Mouse (Mus musculus) lung, embryonic 14.5 days (tissue): ENCODE data around the gene Itgax. TPM values are rescaled to one million over a fixed set of nuclear protein-coding genes. Genes with fewer than 3 reads are reported as not detected.
"Not testable (repeated sequence)": the region's sequence is repeated elsewhere in the genome, so short reads cannot be mapped to it uniquely, and the experiment has no call there.

Experiments used
- ATAC-seq: fragments of 200-750 bp; cut with Nextera tagmentation; 2 replicates; pipeline ENCODE4 v1.8.0; 2017; ENCODE audit warnings: mild to moderate bottlenecking, moderate TSS enrichment, moderate library complexity; ENCODE audit not compliant: insufficient read depth
- DNase-seq: peaks from one replicate; pipeline ENCODE4 v3.0.0-alpha.2; 2015
- H3K27ac ChIP-seq: fragments of 300-500 bp; sonication (generic); 2 replicates; pipeline ENCODE4 v1.5.1; 2014; ENCODE audit warnings: low read depth, mild to moderate bottlenecking, moderate library complexity
- H3K27me3 ChIP-seq: fragments of 300-500 bp; sonication (generic); 2 replicates; pipeline ENCODE4 v1.6.1; 2014; ENCODE audit warnings: low read length, control low read depth; ENCODE audit not compliant: insufficient read depth
- H3K36me3 ChIP-seq: fragments of 300-500 bp; sonication (generic); 2 replicates; pipeline ENCODE4 v1.6.1; 2014; ENCODE audit warnings: control low read depth; ENCODE audit not compliant: insufficient read depth
- H3K4me1 ChIP-seq: fragments of 300-500 bp; sonication (generic); 2 replicates; pipeline ENCODE4 v1.6.1; 2014; ENCODE audit warnings: antibody characterized with exemption, control low read depth; ENCODE audit not compliant: insufficient read depth
- H3K4me2 ChIP-seq: fragments of 300-500 bp; sonication (generic); 2 replicates; pipeline ENCODE4 v1.6.1; 2014; ENCODE audit warnings: mild to moderate bottlenecking
- H3K4me3 ChIP-seq: fragments of 300-500 bp; sonication (generic); 2 replicates; pipeline ENCODE4 v1.5.1; 2014; ENCODE audit warnings: low read depth, low read length
- H3K9ac ChIP-seq: fragments of 300-500 bp; sonication (generic); 2 replicates; pipeline ENCODE4 v1.6.1; 2014
- H3K9me3 ChIP-seq: fragments of 300-500 bp; sonication (generic); 2 replicates; pipeline ENCODE4 v1.6.1; 2016; ENCODE audit warnings: low read depth, low read length, control low read depth
- CTCF ChIP-seq: IDR thresholded peaks from 2 replicates; pipeline ENCODE4 v1.5.1; 2016; ENCODE audit warnings: antibody characterized with exemption, low read depth
- WGBS: fragments of 180-500 bp; shearing (Covaris S2); extraction: QIAGEN DNeasy Blood & Tissue Kit; methylation state at CpG from one replicate; pipeline ENCODE4 v1.1.7; 2014; 5-methylcytosine and 5-hydroxymethylcytosine counted together
- polyA plus RNA-seq: library from polyadenylated mRNA; unstranded; fragments of >200 nt; fragmentation: Nextera tagmentation; extraction: Ambion mirVana; gene quantifications from 2 replicates; pipeline ENCODE4 v1.2.1, GENCODE M21; 2014

Gene Itgax
- polyA plus RNA-seq, 1 experiment from 2014 or later = 0.11 TPM

GRCm38 (mm10) chr7:128133596-128133995, 4.2 kb downstream of the Itgax start:
- Histone ChIP-seq H3K4me2 (no peak overlapping the region), H3K36me3 (no peaks in the 10 kb centered on the region), H3K27me3 (no peaks in the 10 kb centered on the region), H3K9ac (no peak overlapping the region), H3K27ac (no peak overlapping the region), H3K4me1 (no peaks in the 10 kb centered on the region), H3K4me3 (no peak overlapping the region), H3K9me3 (no peaks in the 10 kb centered on the region)
- no peak for TF ChIP-seq CTCF
- peak; percentile 2 for DNase-seq
- no peak for ATAC-seq
- 83% methylated on average over 2 of the region's 2 CpGs for WGBS

GRCm38 (mm10) chr7:128136927-128137326, 7.6 kb downstream of the Itgax start:
- no peaks in the 10 kb centered on the region for H3K4me1 ChIP-seq
- ATAC-seq (no peak), DNase-seq (no peak)
- no peaks in the 10 kb centered on the region for H3K27me3 ChIP-seq
- no peak overlapping the region for H3K4me2 ChIP-seq
- TF ChIP-seq CTCF = no peak
- H3K9me3 ChIP-seq = no peaks in the 10 kb centered on the region
- H3K9ac ChIP-seq = no peak overlapping the region
- H3K36me3 ChIP-seq = no peaks in the 10 kb centered on the region
- H3K4me3 ChIP-seq = no peak overlapping the region
- 29% methylated on average over 4 of the region's 4 CpGs for WGBS
- no peak overlapping the region for H3K27ac ChIP-seq

GRCm38 (mm10) chr7:128139611-128140010, 10.3 kb downstream of the Itgax start:
- 95% methylated on average over 6 of the region's 6 CpGs for WGBS
- Histone ChIP-seq H3K27ac (no peak overlapping the region), H3K9ac (no peak overlapping the region), H3K4me2 (no peak overlapping the region), H3K4me1 (no peaks in the 10 kb centered on the region), H3K9me3 (no peaks in the 10 kb centered on the region), H3K27me3 (no peaks in the 10 kb centered on the region), H3K36me3 (no peaks in the 10 kb centered on the region), H3K4me3 (no peak overlapping the region)
- DNase-seq (no peak), ATAC-seq (no peak)
- TF ChIP-seq CTCF = no peak

GRCm38 (mm10) chr7:128150970-128151369, 21.6 kb downstream of the Itgax start:
- H3K4me2 ChIP-seq = no peak overlapping the region
- no peaks in the 10 kb centered on the region for H3K27me3 ChIP-seq
- no peak overlapping the region for H3K4me3 ChIP-seq
- no peak for TF ChIP-seq CTCF
- DNase-seq (no peak), ATAC-seq (no peak)
- H3K9me3 ChIP-seq = no peaks in the 10 kb centered on the region
- no peaks in the 10 kb centered on the region for H3K36me3 ChIP-seq
- H3K27ac ChIP-seq = no peak overlapping the region
- no peak overlapping the region for H3K9ac ChIP-seq
- H3K4me1 ChIP-seq = no peaks in the 10 kb centered on the region
- 80% methylated on average over 8 of the region's 8 CpGs for WGBS

GRCm38 (mm10) chr7:128154076-128154475, 24.7 kb downstream of the Itgax start, which contains the start of gene Itgad:
Gene Itgad (plus strand): TSS chr7:128154376.
- Histone ChIP-seq H3K4me1 (no peaks in the 10 kb centered on the region), H3K27ac (no peak within 1 kb of the TSS), H3K4me2 (no peak within 1 kb of the TSS), H3K9me3 (no peaks in the 10 kb centered on the region), H3K27me3 (no peaks in the 10 kb centered on the region), H3K36me3 (no peaks in the 10 kb centered on the region), H3K4me3 (no peak within 1 kb of the TSS), H3K9ac (no peak within 1 kb of the TSS)
- no peak for DNase-seq
- TF ChIP-seq CTCF = no peak
- ATAC-seq = no peak
- 77% methylated on average over 21 of the region's 21 CpGs for WGBS

- Histone ChIP-seq H3K9ac (no peak overlapping the region), H3K4me2 (no peak overlapping the region)
These were observed 25.6 kb downstream of the Itgax start for GRCm38 (mm10) chr7:128154924-128155323.

GRCm38 (mm10) chr7:128158688-128159354, 29.5 kb downstream of the Itgax start:
- not testable (repeated sequence) for H3K36me3 ChIP-seq, H3K4me1 ChIP-seq, H3K4me3 ChIP-seq, H3K9ac ChIP-seq, H3K9me3 ChIP-seq, H3K4me2 ChIP-seq, H3K27ac ChIP-seq, DNase-seq, H3K27me3 ChIP-seq, ATAC-seq
- WGBS = 67% methylated on average over 8 of the region's 8 CpGs

More at GRCm38 (mm10) chr7:128154924-128155323, 25.6 kb downstream of the Itgax start:
- Histone ChIP-seq H3K4me1 (no peaks in the 10 kb centered on the region), H3K9me3 (no peaks in the 10 kb centered on the region), H3K36me3 (no peaks in the 10 kb centered on the region), H3K27ac (no peak overlapping the region), H3K4me3 (no peak overlapping the region), H3K27me3 (no peaks in the 10 kb centered on the region)
- DNase-seq (no peak), ATAC-seq (no peak)
- 39% methylated on average over 10 of the region's 10 CpGs for WGBS
- no peak for TF ChIP-seq CTCF
